Mouse (Mus musculus): ENCODE data around the gene Zfp386.
"Not testable (repeated sequence)": the region's sequence is repeated elsewhere in the genome, so short reads cannot be mapped to it uniquely, and the experiment has no call there.

- TF ChIP-seq CTCF, POLR2A (IDR thresholded peaks at IDR 0.05; ENCODE audit: insufficient read depth, low read depth, low read length): not testable (repeated sequence)
These were observed 44.6 kb upstream of the Zfp386 start for GRCm38 (mm10) chr12:116002946-116003345.

Data from olfactory bulb, adult 2 months (tissue).